Mouse (Mus musculus): Measurements from ENCODE around the gene Trp63.

Gene Trp63

GRCm38 (mm10) chr16:25779964-25780363, 96.4 kb downstream of the Trp63 start:
- no peak for DNase-seq (ENCODE audit: low read depth)

- DNase-seq (ENCODE audit: low read depth): peak; percentile 50
These were observed 100.7 kb downstream of the Trp63 start for GRCm38 (mm10) chr16:25784246-25784645.

GRCm38 (mm10) chr16:25786457-25786856, 102.9 kb downstream of the Trp63 start:
- DNase-seq (ENCODE audit: low read depth): peak; percentile 66

- peak; percentile 38 for DNase-seq (ENCODE audit: low read depth)
These were observed 109.2 kb downstream of the Trp63 start for GRCm38 (mm10) chr16:25792640-25793266.

- no peak for DNase-seq (ENCODE audit: low read depth)
These were observed 114.2 kb downstream of the Trp63 start for GRCm38 (mm10) chr16:25797732-25798294.

GRCm38 (mm10) chr16:25799618-25800017, 116.1 kb downstream of the Trp63 start:
- no peak for DNase-seq (ENCODE audit: low read depth)

GRCm38 (mm10) chr16:25804955-25805354, 121.4 kb downstream of the Trp63 start:
- DNase-seq (ENCODE audit: low read depth): no peak

- DNase-seq (ENCODE audit: low read depth): peak; percentile 9
These were observed 123.6 kb downstream of the Trp63 start for GRCm38 (mm10) chr16:25807116-25807515.

GRCm38 (mm10) chr16:25817753-25818624, 134.4 kb downstream of the Trp63 start:
- no peak for DNase-seq (ENCODE audit: low read depth)

- DNase-seq (ENCODE audit: low read depth): no peak
These were observed 142.5 kb downstream of the Trp63 start for GRCm38 (mm10) chr16:25826016-25826415.

- DNase-seq (ENCODE audit: low read depth): no peak
These were observed 149.0 kb downstream of the Trp63 start for GRCm38 (mm10) chr16:25832576-25832975.

GRCm38 (mm10) chr16:25835301-25835700, 151.7 kb downstream of the Trp63 start:
- DNase-seq (ENCODE audit: low read depth): peak; percentile 65

- DNase-seq (ENCODE audit: low read depth): no peak
These were observed 152.2 kb downstream of the Trp63 start for GRCm38 (mm10) chr16:25835723-25836122.

- DNase-seq (ENCODE audit: low read depth): no peak
These were observed 159.4 kb downstream of the Trp63 start for GRCm38 (mm10) chr16:25842996-25843395.

- no peak for DNase-seq (ENCODE audit: low read depth)
These were observed 160.1 kb downstream of the Trp63 start for GRCm38 (mm10) chr16:25843625-25844024.

- DNase-seq (ENCODE audit: low read depth): no peak
These were observed 163.0 kb downstream of the Trp63 start for GRCm38 (mm10) chr16:25846611-25847010.

GRCm38 (mm10) chr16:25848474-25848873, 164.9 kb downstream of the Trp63 start:
- no peak for DNase-seq (ENCODE audit: low read depth)

GRCm38 (mm10) chr16:25849593-25850464, 166.3 kb downstream of the Trp63 start:
- no peak for DNase-seq (ENCODE audit: low read depth)

GRCm38 (mm10) chr16:25860731-25861505, 177.4 kb downstream of the Trp63 start:
- peak; percentile 82 for DNase-seq (ENCODE audit: low read depth)

GRCm38 (mm10) chr16:25865096-25865869, 181.7 kb downstream of the Trp63 start:
- peak; percentile 47 for DNase-seq (ENCODE audit: low read depth)
